Mouse (Mus musculus) neural tube, embryonic 14.5 days (tissue): ENCODE data around the gene Best2. TPM values are rescaled to one million over a fixed set of nuclear protein-coding genes. Genes with fewer than 3 reads are reported as not detected.

ENCODE experiments used
- ATAC-seq: fragments of 200-750 bp; cut with Nextera tagmentation; 2 replicates; pipeline ENCODE4 v1.8.0; 2017; ENCODE audit warnings: low read depth, mild to moderate bottlenecking, moderate TSS enrichment, moderate library complexity
- H3K27ac ChIP-seq: fragments of 300-500 bp; sonication (generic); 2 replicates; pipeline ENCODE4 v1.5.1; 2014; ENCODE audit warnings: low read depth, mild to moderate bottlenecking, control low read depth, low read length, moderate library complexity, mixed read lengths
- H3K27me3 ChIP-seq: fragments of 300-500 bp; sonication (generic); 2 replicates; pipeline ENCODE4 v1.6.1; 2014; ENCODE audit warnings: low read length; ENCODE audit not compliant: control insufficient read depth, insufficient read depth
- H3K36me3 ChIP-seq: fragments of 300-500 bp; sonication (generic); 2 replicates; pipeline ENCODE4 v1.6.1; 2014; ENCODE audit warnings: low read length, mixed read lengths; ENCODE audit not compliant: control insufficient read depth, insufficient read depth
- H3K4me1 ChIP-seq: fragments of 300-500 bp; sonication (generic); 2 replicates; pipeline ENCODE4 v1.6.1; 2014; ENCODE audit warnings: low read length; ENCODE audit not compliant: control insufficient read depth, insufficient read depth
- H3K4me2 ChIP-seq: fragments of 300-500 bp; sonication (generic); 2 replicates; pipeline ENCODE4 v1.6.1; 2014; ENCODE audit warnings: mild to moderate bottlenecking, low read depth, low read length, control low read depth
- H3K4me3 ChIP-seq: fragments of 300-500 bp; sonication (generic); 2 replicates; pipeline ENCODE4 v1.5.1; 2014; ENCODE audit warnings: low read depth, low read length, control low read depth, mixed read lengths
- H3K9ac ChIP-seq: fragments of 300-500 bp; sonication (generic); replicated peaks from 2 replicates; pipeline ENCODE4 v1.6.1; 2014; ENCODE audit warnings: low read depth, mild to moderate bottlenecking, control low read depth, low read length, mixed read lengths
- H3K9me3 ChIP-seq: fragments of 300-500 bp; sonication (generic); 2 replicates; pipeline ENCODE4 v1.6.1; 2016; ENCODE audit warnings: low read length; ENCODE audit not compliant: control insufficient read depth
- WGBS: fragments of 180-500 bp; shearing (Covaris S2); extraction: QIAGEN DNeasy Blood & Tissue Kit; methylation state at CpG from one replicate; pipeline ENCODE4 v1.1.7; 2014; 5-methylcytosine and 5-hydroxymethylcytosine counted together
- polyA plus RNA-seq: library from polyadenylated mRNA; unstranded; fragments of >200 nt; fragmentation: Nextera tagmentation; extraction: Ambion mirVana; gene quantifications from 2 replicates; pipeline ENCODE4 v1.2.1, GENCODE M21; 2014

Gene Best2
- 0.12 TPM in 1 of 2 replicates, not detected in the other for polyA plus RNA-seq

DNA sequence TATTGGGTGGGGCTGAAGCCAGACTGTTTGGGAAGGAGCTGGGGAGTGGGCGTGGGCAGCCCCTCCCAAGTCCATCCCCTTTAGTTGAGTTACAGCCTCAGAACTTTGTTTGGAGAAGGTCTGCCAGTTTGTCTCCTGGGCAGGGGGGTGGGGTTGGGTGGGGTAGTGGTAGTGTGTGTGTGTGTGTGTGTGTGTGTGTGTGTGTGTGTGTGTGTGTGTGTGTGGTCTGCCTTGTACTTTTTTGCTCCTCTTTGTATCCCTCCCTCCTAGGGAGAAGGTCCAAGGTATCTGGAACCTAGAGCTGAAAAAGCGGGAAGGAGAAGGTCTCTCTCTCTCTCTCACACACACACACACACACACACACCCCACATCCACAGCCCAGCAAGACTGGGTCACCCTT is at the start of gene Best2:
Gene Best2, minus strand, starts transcription at position 101 of the 400 bp plus-strand sequence.
- H3K4me1 ChIP-seq, result no peaks in the 10 kb centered on the region
- no peak within 1 kb of the TSS for H3K27ac ChIP-seq
- peak within 1 kb of the TSS; percentile 54 for H3K4me2 ChIP-seq
- peaks cover 23% of the 10 kb centered on the region for H3K36me3 ChIP-seq
- H3K9ac ChIP-seq, result peak within 1 kb of the TSS; percentile 50
- H3K4me3 ChIP-seq, result peak within 1 kb of the TSS; percentile 30
- H3K27me3 ChIP-seq, result peaks cover 8% of the 10 kb centered on the region; the same call in 1 of the 2 replicates
- no peak for ATAC-seq
- no peaks in the 10 kb centered on the region for H3K9me3 ChIP-seq
- 51% methylated on average over 2 of the region's 2 CpGs for WGBS

DNA sequence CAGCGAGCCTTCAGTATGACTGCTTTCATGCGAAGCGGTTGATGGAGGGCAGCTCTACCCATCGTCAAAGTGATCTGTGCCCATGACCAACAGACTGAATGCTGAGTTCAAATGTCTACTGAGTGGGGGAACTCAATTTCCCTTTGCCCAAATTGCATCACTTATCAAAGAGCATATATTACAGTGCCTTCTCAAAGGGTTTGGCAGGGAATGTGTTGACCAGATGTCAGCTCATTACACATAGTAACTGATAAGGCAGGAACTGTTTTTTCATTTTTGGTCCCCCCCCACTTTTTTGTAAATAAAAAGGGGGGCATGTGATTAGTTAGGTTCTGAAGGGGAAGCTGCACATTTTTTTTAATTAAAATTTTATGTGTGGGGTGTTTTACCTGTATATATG is 48.3 kb upstream of the Best2 start:
- Histone ChIP-seq H3K27me3 (no peaks in the 10 kb centered on the region), H3K4me2 (no peak overlapping the region), H3K4me1 (peaks cover 10% of the 10 kb centered on the region), H3K4me3 (no peak overlapping the region), H3K36me3 (peaks cover 28% of the 10 kb centered on the region), H3K27ac (no peak overlapping the region), H3K9ac (no peak overlapping the region), H3K9me3 (no peaks in the 10 kb centered on the region)
- 98% methylated on average over 4 of the region's 4 CpGs for WGBS
- ATAC-seq, result no peak

DNA sequence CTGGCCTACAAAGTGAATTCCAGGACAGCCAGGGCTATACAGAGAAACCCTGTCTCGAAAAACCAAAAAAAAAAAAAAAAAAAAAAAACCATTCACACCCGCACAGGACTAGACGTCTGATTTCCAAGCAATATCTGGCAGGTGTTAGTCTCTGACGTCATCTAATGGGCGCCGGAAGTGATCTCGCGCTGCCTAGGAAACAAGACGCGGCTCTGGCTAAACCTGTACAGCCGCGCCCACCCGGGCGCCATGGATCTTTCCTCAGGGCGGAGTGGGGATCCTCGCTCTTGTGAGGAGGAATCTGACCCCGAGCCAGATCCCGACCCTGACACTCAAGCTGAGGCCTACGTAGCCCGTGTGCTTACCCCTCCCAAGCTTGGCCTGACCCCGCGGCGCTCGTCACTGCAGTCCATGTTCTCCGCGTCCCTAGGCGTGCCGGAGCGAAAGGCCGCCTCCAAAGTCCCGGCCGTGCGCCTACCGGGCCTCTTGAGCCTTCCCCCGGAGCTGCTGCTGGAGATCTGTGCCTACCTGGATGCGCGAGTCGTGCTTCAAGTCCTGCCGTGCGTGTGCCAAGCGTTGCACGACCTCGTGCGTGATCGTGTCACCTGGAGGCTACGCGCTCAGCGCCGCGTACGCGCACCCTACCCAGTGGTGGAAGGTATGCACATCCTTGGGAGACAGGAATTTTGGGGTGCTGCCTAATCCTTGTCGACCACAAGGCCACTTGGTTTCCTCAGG is 45.7 kb upstream of the Best2 start, which contains the start of gene Fbxw9:
Gene Fbxw9, plus strand, starts transcription at position 177 of the 738 bp plus-strand sequence.
- Histone ChIP-seq H3K4me2 (peak within 1 kb of the TSS; percentile 96), H3K9me3 (no peaks in the 10 kb centered on the region), H3K4me1 (peaks cover 10% of the 10 kb centered on the region), H3K4me3 (peak within 1 kb of the TSS; percentile 90), H3K36me3 (peaks cover 21% of the 10 kb centered on the region; the same call in 1 of the 2 replicates), H3K9ac (peak within 1 kb of the TSS; percentile 67), H3K27ac (no peak within 1 kb of the TSS), H3K27me3 (no peaks in the 10 kb centered on the region)
- peak; percentile 94 for ATAC-seq
- WGBS, result 1% methylated on average over 52 of the region's 53 CpGs

DNA sequence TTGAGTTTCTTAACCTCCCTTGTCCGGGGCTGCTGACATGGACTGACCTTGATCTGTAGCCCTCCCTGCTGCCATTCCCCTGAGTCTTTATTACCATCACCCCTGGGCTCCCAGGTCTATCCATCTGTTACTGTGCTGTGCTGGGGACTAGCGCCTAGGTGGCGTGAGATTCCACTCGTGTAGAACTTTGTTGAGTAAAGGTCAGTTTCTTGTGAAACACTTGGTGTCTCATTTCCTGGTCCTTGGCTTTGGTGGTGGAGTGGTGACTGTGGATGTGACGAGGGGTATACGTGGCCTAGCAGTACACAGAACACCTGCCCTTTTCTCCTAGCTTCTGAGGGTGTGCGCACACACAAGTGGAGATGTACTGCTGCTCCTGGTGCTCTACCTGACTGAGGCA is 43.0 kb upstream of the Best2 start:
- Histone ChIP-seq H3K9ac (no peak overlapping the region), H3K4me2 (no peak overlapping the region), H3K9me3 (no peaks in the 10 kb centered on the region), H3K4me1 (peaks cover 10% of the 10 kb centered on the region), H3K27me3 (no peaks in the 10 kb centered on the region), H3K36me3 (peaks cover 40% of the 10 kb centered on the region), H3K4me3 (no peak overlapping the region), H3K27ac (no peak overlapping the region)
- no peak for ATAC-seq
- WGBS, result 84% methylated on average over 7 of the region's 7 CpGs

DNA sequence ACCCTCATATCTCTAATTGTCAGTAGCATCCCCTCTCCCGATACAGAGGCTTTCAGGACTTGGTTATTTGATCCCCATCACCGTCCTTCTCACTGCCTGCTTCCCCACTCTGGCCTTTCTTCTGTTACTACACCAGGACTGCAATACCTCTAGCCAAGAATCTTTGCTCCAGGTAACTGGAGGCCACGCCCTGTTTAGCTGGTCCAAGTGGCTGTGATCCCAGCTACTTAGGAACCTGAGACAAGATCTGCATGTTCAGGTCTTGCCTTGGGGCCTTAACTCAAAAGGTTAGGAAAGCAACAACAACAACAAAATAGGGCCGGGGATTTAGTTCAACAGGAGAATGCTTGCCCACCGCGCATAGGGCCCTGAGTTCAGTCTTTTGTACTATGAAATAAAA is 29.3 kb upstream of the Best2 start:
- Histone ChIP-seq H3K9me3 (no peaks in the 10 kb centered on the region), H3K27ac (no peak overlapping the region), H3K4me2 (no peak overlapping the region), H3K4me1 (peaks cover 5% of the 10 kb centered on the region; the same call in 1 of the 2 replicates), H3K27me3 (no peaks in the 10 kb centered on the region), H3K36me3 (peaks cover 58% of the 10 kb centered on the region), H3K4me3 (no peak overlapping the region), H3K9ac (no peak overlapping the region)
- ATAC-seq, result no peak
- whole genome bisulfite sequencing, result 96% methylated on average over 6 of the region's 6 CpGs

DNA sequence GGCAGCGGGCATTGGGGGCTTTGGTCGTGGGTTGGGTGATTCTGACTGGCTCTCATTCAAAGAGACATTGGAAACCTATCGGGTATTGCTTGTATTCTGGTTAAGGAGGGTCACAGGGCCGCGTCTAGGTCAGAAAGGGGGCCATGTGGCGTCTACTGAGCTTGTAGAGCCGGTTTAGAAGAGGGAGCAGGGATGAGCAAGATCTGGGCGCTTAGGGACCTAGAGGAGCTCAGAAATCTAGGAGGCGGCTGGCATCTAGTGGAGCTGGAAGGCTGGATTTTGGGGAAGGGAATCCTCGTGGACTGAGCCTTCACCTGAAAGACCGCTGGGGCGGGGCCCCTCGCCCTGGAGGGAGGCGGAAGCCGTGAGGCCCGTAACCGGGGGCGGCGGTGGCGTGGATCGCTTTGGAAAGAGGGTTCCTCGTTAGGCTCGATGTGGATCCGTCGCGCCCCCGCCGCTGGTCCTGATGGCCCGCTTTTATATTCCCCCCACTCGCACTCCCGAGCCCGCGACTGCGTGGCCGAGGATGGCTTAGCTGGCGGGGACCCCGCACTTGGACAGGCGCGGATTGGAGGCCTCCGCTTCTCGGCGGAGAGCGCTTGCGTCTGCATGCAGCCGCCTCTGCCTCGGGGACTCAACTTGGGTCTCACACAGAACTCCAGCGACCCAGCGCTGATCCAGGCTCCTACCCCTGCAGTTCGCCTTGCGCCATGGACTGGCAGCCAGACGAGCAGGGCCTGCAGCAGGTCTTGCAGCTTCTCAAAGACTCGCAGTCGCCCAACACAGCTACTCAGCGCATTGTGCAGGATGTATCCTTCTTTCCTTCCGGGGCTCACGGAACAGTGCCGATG is 23.6 kb upstream of the Best2 start:
- Histone ChIP-seq H3K9me3 (no peaks in the 10 kb centered on the region), H3K27me3 (no peaks in the 10 kb centered on the region), H3K4me1 (peaks cover 24% of the 10 kb centered on the region), H3K9ac (peak overlapping the region; percentile 87), H3K4me3 (peak overlapping the region; percentile 77), H3K4me2 (peak overlapping the region; percentile 96), H3K36me3 (peaks cover 13% of the 10 kb centered on the region), H3K27ac (peak overlapping the region; percentile 96)
- ATAC-seq, result peak; percentile 5; the same call in 1 of the 2 replicates
- under 1% methylated on average over 57 of the region's 57 CpGs for WGBS

DNA sequence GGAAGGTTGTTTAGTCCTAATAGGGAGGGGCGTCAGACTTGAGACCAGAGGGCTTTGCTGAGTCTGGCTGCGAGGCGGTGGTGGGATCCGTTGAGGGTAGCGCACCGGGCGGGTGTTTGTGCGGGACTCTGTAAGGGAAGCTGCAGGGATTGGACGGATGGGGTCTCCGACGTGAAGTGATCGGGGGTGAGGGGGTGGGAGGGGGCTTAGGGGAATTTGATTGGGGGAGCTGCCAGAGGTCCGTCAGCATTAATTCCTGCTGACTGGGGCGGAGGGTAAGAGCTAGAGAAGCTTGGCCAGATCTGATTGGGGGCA is 23.0 kb upstream of the Best2 start:
- peak overlapping the region; percentile 96 for H3K4me2 ChIP-seq
- peak overlapping the region; percentile 87 for H3K9ac ChIP-seq
- peak overlapping the region; percentile 77 for H3K4me3 ChIP-seq
- H3K27ac ChIP-seq, result peak overlapping the region; percentile 96
- H3K36me3 ChIP-seq, result peaks cover 12% of the 10 kb centered on the region
- H3K9me3 ChIP-seq, result no peaks in the 10 kb centered on the region
- H3K4me1 ChIP-seq, result peaks cover 24% of the 10 kb centered on the region
- WGBS, result 0% methylated on average over 14 of the region's 14 CpGs
- H3K27me3 ChIP-seq, result no peaks in the 10 kb centered on the region
- peak; percentile 66 for ATAC-seq

DNA sequence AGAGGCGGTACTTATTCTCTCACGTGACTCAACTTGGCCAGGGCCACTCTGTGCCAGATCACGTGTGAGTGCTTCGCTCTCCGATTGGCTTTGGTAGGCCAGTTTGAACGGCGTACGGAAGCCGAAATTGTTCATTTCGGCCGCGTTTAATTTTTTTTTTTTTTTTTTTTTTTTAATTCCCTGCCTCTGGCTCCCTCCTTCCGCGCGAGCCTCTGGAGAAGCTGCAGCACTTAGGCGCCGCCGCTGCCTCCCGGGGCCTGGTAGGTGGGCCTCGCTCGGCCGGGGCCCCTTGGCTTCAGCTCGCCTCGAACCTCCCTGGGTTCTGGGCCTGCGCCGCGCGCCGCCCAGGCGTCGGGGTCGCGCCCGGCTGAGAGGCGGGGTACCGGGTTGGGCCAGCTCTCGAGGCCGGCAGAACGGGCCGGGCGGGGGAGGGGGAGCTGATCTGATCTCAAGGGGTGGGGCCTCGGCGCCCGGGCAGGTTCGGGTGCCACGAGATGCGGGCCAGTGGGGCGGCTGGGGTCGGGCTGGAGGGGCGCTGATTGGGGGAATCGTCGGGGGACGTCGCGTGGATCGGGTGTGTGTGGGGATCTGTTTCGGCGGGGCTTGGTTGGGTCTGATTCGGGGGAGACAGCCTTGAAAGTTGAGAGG is 22.5 kb upstream of the Best2 start, which contains the start of gene Tnpo2:
Gene Tnpo2, plus strand, starts transcription at position 198 of the 648 bp plus-strand sequence.
- peaks cover 24% of the 10 kb centered on the region for H3K4me1 ChIP-seq
- no peaks in the 10 kb centered on the region for H3K9me3 ChIP-seq
- peaks cover 17% of the 10 kb centered on the region for H3K36me3 ChIP-seq
- peak within 1 kb of the TSS; percentile 87 for H3K9ac ChIP-seq
- ATAC-seq, result peak; percentile 92
- WGBS, result under 1% methylated on average over 45 of the region's 59 CpGs
- peak within 1 kb of the TSS; percentile 96 for H3K27ac ChIP-seq
- H3K4me3 ChIP-seq, result peak within 1 kb of the TSS; percentile 77
- H3K4me2 ChIP-seq, result peak within 1 kb of the TSS; percentile 96
- no peaks in the 10 kb centered on the region for H3K27me3 ChIP-seq
